Mouse (Mus musculus) layer of hippocampus, adult 8-10 months (tissue): ENCODE measurements at regions not wholly inside any gene's neighbourhood (a gene's known extent, or its start where the extent isn't known, plus 50 kb on each side); places are given as distances from the start of the nearest gene placed in this dataset.

ENCODE experiments used
- DNase-seq, 2 experiments: peaks; one replicate each; pipeline ENCODE4 v3.0.0; 2022; ENCODE audit warnings: low spot score in 2 of 2

GRCm38 (mm10) chr7:54734039-54734438 lies 101.3 kb upstream of the Luzp2 start:
- DNase-seq, result peak; percentile 9 to 62

GRCm38 (mm10) chr7:54734861-54735260 lies 100.4 kb upstream of the Luzp2 start:
- peak; percentile 5 to 8 for DNase-seq

GRCm38 (mm10) chr7:54767341-54767740 lies 68.0 kb upstream of the Luzp2 start:
- DNase-seq, result no peak

GRCm38 (mm10) chr7:54768683-54769082 lies 66.6 kb upstream of the Luzp2 start:
- no peak for DNase-seq

GRCm38 (mm10) chr7:54781939-54782520 lies 53.3 kb upstream of the Luzp2 start:
- peak in 1 of 2 experiments; percentile 12 for DNase-seq

GRCm38 (mm10) chr7:54782604-54783003 lies 52.7 kb upstream of the Luzp2 start:
- DNase-seq, result no peak

GRCm38 (mm10) chr7:54783550-54784529 lies 51.5 kb upstream of the Luzp2 start:
- DNase-seq, result no peak
